Mouse (Mus musculus) lung, postnatal 0 days (tissue): Measurements from ENCODE around the gene Slc2a6. TPM values are rescaled to one million over a fixed set of nuclear protein-coding genes. Genes with fewer than 3 reads are reported as not detected.

Experiments
- ATAC-seq: fragments of 200-750 bp; cut with Nextera tagmentation; 2 replicates; pipeline ENCODE4 v1.8.0; 2017; ENCODE audit warnings: moderate library complexity
- DNase-seq: peaks from one replicate; pipeline ENCODE4 v3.0.0-alpha.2; 2016; ENCODE audit warnings: low spot score
- H3K27ac ChIP-seq: fragments of 300-500 bp; sonication (generic); 2 replicates; pipeline ENCODE4 v1.5.1; 2014; ENCODE audit warnings: antibody characterized with exemption, mild to moderate bottlenecking, low read length, mixed read lengths
- H3K27me3 ChIP-seq: fragments of 300-500 bp; sonication (generic); replicated peaks from 2 replicates; pipeline ENCODE4 v1.6.1; 2014; ENCODE audit warnings: low read length, mixed read lengths; ENCODE audit not compliant: insufficient read depth
- H3K36me3 ChIP-seq: fragments of 300-500 bp; sonication (generic); 2 replicates; pipeline ENCODE4 v1.6.1; 2014; ENCODE audit warnings: low read length, mixed read lengths; ENCODE audit not compliant: insufficient read depth
- H3K4me1 ChIP-seq: fragments of 300-500 bp; sonication (generic); 2 replicates; pipeline ENCODE4 v1.6.1; 2014; ENCODE audit warnings: antibody characterized with exemption, low read depth, low read length, mixed read lengths; ENCODE audit not compliant: insufficient read depth
- H3K4me2 ChIP-seq: fragments of 300-500 bp; sonication (generic); replicated peaks from 2 replicates; pipeline ENCODE4 v1.6.1; 2014; ENCODE audit warnings: low read depth, mild to moderate bottlenecking, low read length, moderate library complexity, mixed read lengths
- H3K4me3 ChIP-seq: fragments of 300-500 bp; sonication (generic); 2 replicates; pipeline ENCODE4 v1.5.1; 2014; ENCODE audit warnings: low read depth, low read length
- H3K9ac ChIP-seq: fragments of 300-500 bp; sonication (generic); replicated peaks from 2 replicates; pipeline ENCODE4 v1.6.1; 2014; ENCODE audit warnings: low read depth, mild to moderate bottlenecking
- H3K9me3 ChIP-seq: fragments of 300-500 bp; sonication (generic); 2 replicates; pipeline ENCODE4 v1.6.1; 2016; ENCODE audit warnings: low read length, mixed read lengths
- CTCF ChIP-seq: IDR thresholded peaks from 2 replicates; pipeline ENCODE4 v1.5.1; 2016; ENCODE audit warnings: antibody characterized with exemption, mild to moderate bottlenecking
- EP300 ChIP-seq: IDR thresholded peaks from 2 replicates; pipeline ENCODE4 v1.6.1; 2016; ENCODE audit warnings: antibody characterized with exemption, mild to moderate bottlenecking, control low read depth
- WGBS: fragments of 180-500 bp; shearing (Covaris S2); extraction: QIAGEN DNeasy Blood & Tissue Kit; methylation state at CpG from one replicate; pipeline ENCODE4 v1.1.7; 2014; 5-methylcytosine and 5-hydroxymethylcytosine counted together
- polyA plus RNA-seq: library from polyadenylated mRNA; unstranded; fragments of >200 nt; fragmentation: Nextera tagmentation; extraction: Ambion mirVana; gene quantifications from 2 replicates; pipeline ENCODE4 v1.2.1, GENCODE M21; 2015

Slc2a6 gene
- polyA plus RNA-seq, 1 experiment from 2014 or later = 1.3 TPM

- WGBS = 68% methylated on average over 8 of the region's 8 CpGs
- no peak for ATAC-seq
- no peak for TF ChIP-seq CTCF
Measured at GRCm38 (mm10) chr2:27042131-27042844, 14.5 kb upstream of the Slc2a6 start.

GRCm38 (mm10) chr2:27039286-27039685, 11.5 kb upstream of the Slc2a6 start:
- no peaks in the 10 kb centered on the region for H3K4me1 ChIP-seq
- no peaks in the 10 kb centered on the region for H3K36me3 ChIP-seq
- TF ChIP-seq EP300 (no peak), CTCF (peak; percentile 53)
- 23% methylated on average over 1 of the region's 1 CpGs for WGBS
- no peaks in the 10 kb centered on the region for H3K9me3 ChIP-seq
- H3K4me3 ChIP-seq = no peak overlapping the region
- H3K27me3 ChIP-seq = no peaks in the 10 kb centered on the region
- ATAC-seq = no peak
- H3K4me2 ChIP-seq = no peak overlapping the region
- no peak for DNase-seq
- no peak overlapping the region for H3K9ac ChIP-seq
- H3K27ac ChIP-seq = no peak overlapping the region

More at GRCm38 (mm10) chr2:27042131-27042844, 14.5 kb upstream of the Slc2a6 start:
- no peaks in the 10 kb centered on the region for H3K36me3 ChIP-seq
- no peak overlapping the region for H3K4me2 ChIP-seq
- no peak overlapping the region for H3K9ac ChIP-seq
- H3K27ac ChIP-seq = no peak overlapping the region
- no peak for DNase-seq
- H3K9me3 ChIP-seq = no peaks in the 10 kb centered on the region
- H3K4me1 ChIP-seq = no peaks in the 10 kb centered on the region
- no peak overlapping the region for H3K4me3 ChIP-seq
- H3K27me3 ChIP-seq = no peaks in the 10 kb centered on the region

- ATAC-seq (peak; percentile 20), DNase-seq (peak; percentile 76)
- H3K27ac ChIP-seq = no peak overlapping the region
- H3K27me3 ChIP-seq = no peaks in the 10 kb centered on the region
- H3K4me2 ChIP-seq = no peak overlapping the region
- no peaks in the 10 kb centered on the region for H3K4me1 ChIP-seq
- WGBS = 0% methylated on average over 3 of the region's 3 CpGs
- no peaks in the 10 kb centered on the region for H3K36me3 ChIP-seq
- no peaks in the 10 kb centered on the region for H3K9me3 ChIP-seq
- peak; percentile 96 for TF ChIP-seq CTCF
- no peak for TF ChIP-seq EP300
- H3K4me3 ChIP-seq = no peak overlapping the region
- H3K9ac ChIP-seq = no peak overlapping the region
Measured at GRCm38 (mm10) chr2:27038596-27038995, 10.8 kb upstream of the Slc2a6 start.

GRCm38 (mm10) chr2:27037008-27037407, 9.2 kb upstream of the Slc2a6 start:
- Histone ChIP-seq H3K36me3 (no peaks in the 10 kb centered on the region), H3K9ac (no peak overlapping the region), H3K4me3 (no peak overlapping the region), H3K4me1 (no peaks in the 10 kb centered on the region), H3K27ac (no peak overlapping the region), H3K27me3 (no peaks in the 10 kb centered on the region), H3K9me3 (no peaks in the 10 kb centered on the region), H3K4me2 (no peak overlapping the region)
- TF ChIP-seq CTCF = no peak
- TF ChIP-seq EP300 = no peak
- no peak for DNase-seq
- ATAC-seq = no peak
- WGBS = 58% methylated on average over 4 of the region's 4 CpGs

- 68% methylated on average over 3 of the region's 3 CpGs for WGBS
Measured at GRCm38 (mm10) chr2:27036003-27036402, 8.2 kb upstream of the Slc2a6 start.

GRCm38 (mm10) chr2:27032361-27032760, 4.6 kb upstream of the Slc2a6 start:
- H3K27ac ChIP-seq = no peak overlapping the region
- ATAC-seq (no peak), DNase-seq (no peak)
- H3K4me1 ChIP-seq = no peaks in the 10 kb centered on the region
- no peaks in the 10 kb centered on the region for H3K9me3 ChIP-seq
- H3K36me3 ChIP-seq = no peaks in the 10 kb centered on the region
- WGBS = 44% methylated on average over 2 of the region's 2 CpGs
- H3K4me2 ChIP-seq = no peak overlapping the region
- no peak overlapping the region for H3K4me3 ChIP-seq
- no peaks in the 10 kb centered on the region for H3K27me3 ChIP-seq
- TF ChIP-seq EP300 (no peak), CTCF (no peak; the same call in 1 of the 2 replicates)
- H3K9ac ChIP-seq = no peak overlapping the region

More at GRCm38 (mm10) chr2:27036003-27036402, 8.2 kb upstream of the Slc2a6 start:
- H3K4me3 ChIP-seq = no peak overlapping the region
- no peaks in the 10 kb centered on the region for H3K9me3 ChIP-seq
- H3K27ac ChIP-seq = no peak overlapping the region
- no peak overlapping the region for H3K9ac ChIP-seq
- H3K27me3 ChIP-seq = no peaks in the 10 kb centered on the region
- H3K36me3 ChIP-seq = no peaks in the 10 kb centered on the region
- H3K4me2 ChIP-seq = no peak overlapping the region
- no peak for TF ChIP-seq CTCF
- no peak for TF ChIP-seq EP300
- no peaks in the 10 kb centered on the region for H3K4me1 ChIP-seq
- DNase-seq = no peak
- ATAC-seq = no peak
